8 mouse cellular contexts compared by ENCODE assay signal in the genomic region with DNA sequence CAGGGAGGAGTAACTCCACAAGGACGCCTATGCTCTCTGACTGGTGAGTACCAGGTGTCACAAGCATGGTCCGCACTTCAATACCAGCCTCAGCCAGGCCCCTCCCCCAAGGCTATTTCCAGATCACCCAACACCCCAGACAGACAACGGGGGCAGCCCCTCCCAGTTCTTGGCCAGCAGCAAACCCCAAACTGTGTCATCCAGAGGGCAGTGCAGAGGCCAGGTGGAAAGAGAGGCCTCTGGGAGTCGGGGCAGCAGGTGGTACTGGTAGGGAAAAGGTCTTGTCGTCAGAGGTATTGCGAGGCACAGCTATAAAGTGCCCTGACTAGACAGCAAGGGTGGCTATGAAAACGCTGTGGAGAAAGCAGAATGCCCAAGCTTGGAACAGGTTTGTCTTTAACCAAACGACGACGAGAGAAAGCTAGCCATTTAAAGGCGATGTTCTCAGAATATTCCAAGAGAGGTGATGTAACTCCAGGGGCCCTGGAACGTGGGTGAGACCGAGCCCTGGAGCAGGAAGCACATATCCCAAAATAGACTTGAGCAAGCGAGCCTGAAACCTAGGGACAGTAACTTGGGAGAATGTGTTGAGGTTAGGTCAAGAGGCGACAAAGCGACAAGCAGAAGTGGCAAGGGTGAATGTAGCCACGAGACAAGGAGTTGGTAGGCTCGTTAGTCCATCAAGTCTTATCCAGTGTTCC. TPM values are rescaled to one million over a fixed set of nuclear protein-coding genes. Genes with fewer than 3 reads are reported as not detected.
DNase-seq lines count a peak whose midpoint lies in the region; ATAC-seq and TF ChIP-seq lines count a peak whose summit lies in the region.

No protein-coding gene starts in this region.

- peaks cover 22% of the 10 kb centered on the region for H3K27me3 ChIP-seq in megakaryocyte, embryonic 14.5 days (replicated peaks)
- H3K27me3 ChIP-seq in heart, postnatal 0 days (ENCODE audit: control insufficient read depth, insufficient read depth, low read length), result no peaks in the 10 kb centered on the region
- H3K27me3 ChIP-seq in stomach, postnatal 0 days (ENCODE audit: control insufficient read depth, insufficient read depth, low read length), result no peaks in the 10 kb centered on the region

- H3K36me3 ChIP-seq in megakaryocyte, embryonic 14.5 days (replicated peaks; ENCODE audit: low read length), result peaks cover 21% of the 10 kb centered on the region
- H3K36me3 ChIP-seq in heart, postnatal 0 days (replicated peaks; ENCODE audit: control insufficient read depth, insufficient read depth, low read length), result peaks cover 16% of the 10 kb centered on the region
- H3K36me3 ChIP-seq in stomach, postnatal 0 days (ENCODE audit: control insufficient read depth, insufficient read depth, low read length), result peaks cover 7% of the 10 kb centered on the region

- H3K9ac ChIP-seq in heart, postnatal 0 days (replicated peaks; ENCODE audit: low read depth, low read length), result peak overlapping the region; percentile 33; the same call in 1 of the 2 replicates
- no peak overlapping the region for H3K9ac ChIP-seq in stomach, postnatal 0 days (ENCODE audit: low read length)

- peaks cover 12% of the 10 kb centered on the region for H3K9me3 ChIP-seq in megakaryocyte, embryonic 14.5 days
- no peaks in the 10 kb centered on the region for H3K9me3 ChIP-seq in heart, postnatal 0 days (replicated peaks; ENCODE audit: control insufficient read depth, low read length)
- no peaks in the 10 kb centered on the region for H3K9me3 ChIP-seq in stomach, postnatal 0 days (ENCODE audit: control insufficient read depth, low read length)

- H3K4me2 ChIP-seq in heart, postnatal 0 days (ENCODE audit: low read depth, low read length), result peak overlapping the region; percentile 30
- H3K4me2 ChIP-seq in stomach, postnatal 0 days (replicated peaks; ENCODE audit: low read depth), result no peak overlapping the region

- peak; percentile 6; the same call in 1 of the 2 replicates for TF ChIP-seq CTCF in heart, postnatal 0 days (IDR thresholded peaks at IDR 0.05; ENCODE audit: low read depth)
- no peak for TF ChIP-seq CTCF in stomach, postnatal 0 days (IDR thresholded peaks at IDR 0.05; ENCODE audit: low read depth)

- 21% methylated on average over 18 of the region's 18 CpGs for WGBS in heart, postnatal 0 days
- 35% methylated on average over 18 of the region's 18 CpGs for WGBS in stomach, postnatal 0 days

- H3K4me3 ChIP-seq in megakaryocyte, embryonic 14.5 days (replicated peaks), result peak overlapping the region; percentile 60
- H3K4me3 ChIP-seq in heart, postnatal 0 days (ENCODE audit: low read depth, low read length), result no peak overlapping the region
- H3K4me3 ChIP-seq in stomach, postnatal 0 days (ENCODE audit: low read depth, low read length), result no peak overlapping the region

- TF ChIP-seq EP300 in heart, postnatal 0 days (IDR thresholded peaks at IDR 0.05; ENCODE audit: low read depth), result no peak
- TF ChIP-seq EP300 in stomach, postnatal 0 days (optimal IDR thresholded peaks at IDR 0.05), result no peak

- H3K27ac ChIP-seq in heart, postnatal 0 days (ENCODE audit: low read depth), result peak overlapping the region; percentile 91
- 0 out of 2 replicates have a peak overlapping the region, but pooled peaks have one; percentile 30 for H3K27ac ChIP-seq in stomach, postnatal 0 days (replicated peaks)

- DNase-seq in adrenal gland, postnatal 14 days, result peak; percentile 61
- no peak for DNase-seq in adrenal gland, adult 18-20 months (ENCODE audit: low spot score in 2 of 2)
- peak; percentile 66 for DNase-seq in heart, postnatal 0 days (ENCODE audit: low spot score)
- peak; percentile 24 for DNase-seq in stomach, postnatal 0 days (ENCODE audit: low spot score)
- DNase-seq in thymus, postnatal 14 days, result no peak
- no peak for DNase-seq in testis, postnatal 14 days (ENCODE audit: low spot score)

- peaks cover 31% of the 10 kb centered on the region for H3K4me1 ChIP-seq in megakaryocyte, embryonic 14.5 days
- peaks cover 14% of the 10 kb centered on the region; the same call in 1 of the 2 replicates for H3K4me1 ChIP-seq in heart, postnatal 0 days (ENCODE audit: control insufficient read depth, insufficient read depth)
- H3K4me1 ChIP-seq in stomach, postnatal 0 days (replicated peaks; ENCODE audit: control insufficient read depth, insufficient read depth), result peaks cover 3% of the 10 kb centered on the region; the same call in 1 of the 2 replicates

- ATAC-seq in megakaryocyte, adult 5-6 weeks (ENCODE audit: poor library complexity, severe bottlenecking), result no peak
- ATAC-seq in heart, postnatal 0 days (ENCODE audit: insufficient read depth, low read depth), result peak; percentile 88
- ATAC-seq in stomach, postnatal 0 days (ENCODE audit: low FRiP score, low TSS enrichment), result peak; percentile 44; the same call in 1 of the 2 replicates

RNA-seq across cellular contexts. Expression of a gene that starts 10.5 kb away (rescaled TPM):
- total RNA-seq in adrenal gland, postnatal 14 days (2021), result 45.9 and 48.6 TPM in 2 replicates
- 10 to 100 TPM; 32.9 to 37.0 TPM for total RNA-seq in adrenal gland, adult 18-20 months (2021)
- polyA plus RNA-seq in megakaryocyte, embryonic 14.5 days (2012; ENCODE audit: insufficient read depth, low replicate concordance), result 63.2 and 80.7 TPM in 2 replicates
- 14.5 and 15.2 TPM in 2 replicates for total RNA-seq in megakaryocyte, adult 5-6 weeks (2015)
- 32.2 and 34.4 TPM in 2 replicates for total RNA-seq in megakaryocyte, adult 5-6 weeks (2017)
- 47.4 and 54.8 TPM in 2 replicates for total RNA-seq in heart, postnatal 0 days (2014; rRNA removed; ENCODE audit: low replicate concordance)
- polyA plus RNA-seq in heart, postnatal 0 days (2015; fragmentation: Nextera tagmentation; extraction: Ambion mirVana), result 38.7 and 39.4 TPM in 2 replicates
- polyA plus RNA-seq in stomach, postnatal 0 days (2015; fragmentation: Nextera tagmentation; extraction: Ambion mirVana), result 29.7 and 29.8 TPM in 2 replicates

RNA-seq across cellular contexts. Expression of a gene that starts 10.5 kb away (rescaled TPM):
- total RNA-seq in adrenal gland, postnatal 14 days (2021), result 53.7 and 56.0 TPM in 2 replicates
- total RNA-seq in adrenal gland, adult 18-20 months (2021), result 10 to 100 TPM; 50.3 to 57.4 TPM
- 1.6 and 6.2 TPM in 2 replicates for polyA plus RNA-seq in megakaryocyte, embryonic 14.5 days (2012; ENCODE audit: insufficient read depth, low replicate concordance)
- 15.9 and 17.2 TPM in 2 replicates for total RNA-seq in megakaryocyte, adult 5-6 weeks (2015)
- total RNA-seq in megakaryocyte, adult 5-6 weeks (2017), result 48.1 and 53.1 TPM in 2 replicates
- 44.8 and 47.6 TPM in 2 replicates for total RNA-seq in heart, postnatal 0 days (2014; rRNA removed; ENCODE audit: low replicate concordance)
- 11.3 and 11.7 TPM in 2 replicates for polyA plus RNA-seq in heart, postnatal 0 days (2015; fragmentation: Nextera tagmentation; extraction: Ambion mirVana)
- polyA plus RNA-seq in stomach, postnatal 0 days (2015; fragmentation: Nextera tagmentation; extraction: Ambion mirVana), result 16.1 and 17.9 TPM in 2 replicates

RNA-seq across cellular contexts. Expression of a gene that starts 25.5 kb away (rescaled TPM):
- total RNA-seq in adrenal gland, postnatal 14 days (2021), result 7.2 and 7.9 TPM in 2 replicates
- 1 to 10 TPM; 5.9 to 6.4 TPM for total RNA-seq in adrenal gland, adult 18-20 months (2021)
- polyA plus RNA-seq in megakaryocyte, embryonic 14.5 days (2012; ENCODE audit: insufficient read depth, low replicate concordance), result not detected in 2 replicates
- not detected in 2 replicates for total RNA-seq in megakaryocyte, adult 5-6 weeks (2015)
- not detected in 2 replicates for total RNA-seq in megakaryocyte, adult 5-6 weeks (2017)
- total RNA-seq in heart, postnatal 0 days (2014; rRNA removed; ENCODE audit: low replicate concordance), result 0.08 TPM in 1 of 2 replicates, not detected in the other
- 1.8 and 2.1 TPM in 2 replicates for polyA plus RNA-seq in heart, postnatal 0 days (2015; fragmentation: Nextera tagmentation; extraction: Ambion mirVana)
- 3.0 and 3.1 TPM in 2 replicates for polyA plus RNA-seq in stomach, postnatal 0 days (2015; fragmentation: Nextera tagmentation; extraction: Ambion mirVana)

RNA-seq across cellular contexts. Expression of a gene that starts 35.0 kb away (rescaled TPM):
- total RNA-seq in adrenal gland, postnatal 14 days (2021), result 6.6 and 8.8 TPM in 2 replicates
- total RNA-seq in adrenal gland, adult 18-20 months (2021), result 1 to 10 TPM; 2.8 to 3.8 TPM
- 10.4 TPM in 1 of 2 replicates, not detected in the other for polyA plus RNA-seq in megakaryocyte, embryonic 14.5 days (2012; ENCODE audit: insufficient read depth, low replicate concordance)
- total RNA-seq in megakaryocyte, adult 5-6 weeks (2015), result 11.5 and 14.9 TPM in 2 replicates
- 21.3 and 24.1 TPM in 2 replicates for total RNA-seq in megakaryocyte, adult 5-6 weeks (2017)
- total RNA-seq in heart, postnatal 0 days (2014; rRNA removed; ENCODE audit: low replicate concordance), result 1.2 and 7.3 TPM in 2 replicates
- polyA plus RNA-seq in heart, postnatal 0 days (2015; fragmentation: Nextera tagmentation; extraction: Ambion mirVana), result 10.3 and 12.0 TPM in 2 replicates
- polyA plus RNA-seq in stomach, postnatal 0 days (2015; fragmentation: Nextera tagmentation; extraction: Ambion mirVana), result 10.6 and 11.8 TPM in 2 replicates

RNA-seq across cellular contexts. Expression of a gene that starts 40.1 kb away (rescaled TPM):
- total RNA-seq in adrenal gland, postnatal 14 days (2021), result 10.9 and 13.5 TPM in 2 replicates
- total RNA-seq in adrenal gland, adult 18-20 months (2021), result 1 to 10 TPM; 6.4 to 7.3 TPM
- 0.72 and 0.89 TPM in 2 replicates for polyA plus RNA-seq in megakaryocyte, embryonic 14.5 days (2012; ENCODE audit: insufficient read depth, low replicate concordance)
- total RNA-seq in megakaryocyte, adult 5-6 weeks (2015), result not detected in 2 replicates
- 0.07 TPM in 1 of 2 replicates, not detected in the other for total RNA-seq in megakaryocyte, adult 5-6 weeks (2017)
- 0.54 and 1.4 TPM in 2 replicates for total RNA-seq in heart, postnatal 0 days (2014; rRNA removed; ENCODE audit: low replicate concordance)
- 0.20 and 0.21 TPM in 2 replicates for polyA plus RNA-seq in heart, postnatal 0 days (2015; fragmentation: Nextera tagmentation; extraction: Ambion mirVana)
- 0.52 and 0.94 TPM in 2 replicates for polyA plus RNA-seq in stomach, postnatal 0 days (2015; fragmentation: Nextera tagmentation; extraction: Ambion mirVana)

Comparison
In these comparisons a context has a peak if more than half of its experiments do, and no peak if none do; other contexts are left out.
1. DNase-seq: peak in adrenal gland, postnatal 14 days (single experiment), heart, postnatal 0 days (single experiment) and stomach, postnatal 0 days (single experiment); none in adrenal gland, adult 18-20 months (0 of 2), thymus, postnatal 14 days (single experiment) and testis, postnatal 14 days (single experiment).